Mouse (Mus musculus): ENCODE data around the gene Ptgs1. TPM values are rescaled to one million over a fixed set of nuclear protein-coding genes. Genes with fewer than 3 reads are reported as not detected.
"Not testable (repeated sequence)": the region's sequence is repeated elsewhere in the genome, so short reads cannot be mapped to it uniquely, and the experiment has no call there.

Ptgs1 gene
- total RNA-seq (2021): 10 to 100 TPM; 16.9 to 21.3 TPM
- long read RNA-seq, experiment 1, transcript Ptgs1-201 (11 exons, 2,867 nt): major isoform, 18 of 33 reads
- long read RNA-seq, experiment 1, partial matches to known transcripts: 8 of 33 reads
- long read RNA-seq, experiment 1, other reads (novel, unspliced or antisense): 7 of 33 reads
- long read RNA-seq, experiment 2, transcript Ptgs1-201 (11 exons, 2,867 nt): major isoform, 10 of 17 reads
- long read RNA-seq, experiment 2, partial matches to known transcripts: 4 of 17 reads
- long read RNA-seq, experiment 2, other reads (novel, unspliced or antisense): 3 of 17 reads

DNA sequence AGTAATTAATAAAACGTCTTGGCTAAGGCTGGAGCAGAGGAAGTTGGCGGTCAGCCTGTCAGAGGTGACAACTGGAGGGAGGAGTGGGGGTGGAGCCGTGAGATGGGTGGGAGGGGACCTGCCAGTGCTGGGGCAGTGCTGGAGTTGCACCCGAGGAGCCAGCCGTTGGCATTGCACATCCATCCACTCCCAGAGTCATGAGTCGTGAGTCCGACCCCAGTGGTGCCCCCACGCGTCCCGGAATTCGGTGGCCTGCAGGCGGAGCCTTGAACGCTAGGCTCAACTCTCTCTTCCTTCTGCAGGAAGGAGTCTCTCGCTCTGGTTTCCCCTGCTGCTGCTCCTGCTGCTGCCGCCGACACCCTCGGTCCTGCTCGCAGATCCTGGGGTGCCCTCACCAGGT, at the start of gene Ptgs1:
TSS of gene Ptgs1 (plus strand) at position 61 of the 400 bp plus-strand sequence.
- H3K4me3 ChIP-seq: peak within 1 kb of the TSS; percentile 55
- DNase-seq (ENCODE audit: extremely low spot score in 1 of 2, low spot score in 2 of 2): peak in 1 of 2 experiments; percentile 33
- intact Hi-C loops (cut with DNase I): loop anchor here (5.0 kb wide), 1 partner anchor 47 kb away; no protein-coding TSS in a partner anchor
- peak within 1 kb of the TSS; percentile 44; the same call in 1 of the 2 replicates for H3K27ac ChIP-seq
- no peak; the same call in none of the 2 replicates for TF ChIP-seq CTCF (IDR thresholded peaks at IDR 0.05)

DNA sequence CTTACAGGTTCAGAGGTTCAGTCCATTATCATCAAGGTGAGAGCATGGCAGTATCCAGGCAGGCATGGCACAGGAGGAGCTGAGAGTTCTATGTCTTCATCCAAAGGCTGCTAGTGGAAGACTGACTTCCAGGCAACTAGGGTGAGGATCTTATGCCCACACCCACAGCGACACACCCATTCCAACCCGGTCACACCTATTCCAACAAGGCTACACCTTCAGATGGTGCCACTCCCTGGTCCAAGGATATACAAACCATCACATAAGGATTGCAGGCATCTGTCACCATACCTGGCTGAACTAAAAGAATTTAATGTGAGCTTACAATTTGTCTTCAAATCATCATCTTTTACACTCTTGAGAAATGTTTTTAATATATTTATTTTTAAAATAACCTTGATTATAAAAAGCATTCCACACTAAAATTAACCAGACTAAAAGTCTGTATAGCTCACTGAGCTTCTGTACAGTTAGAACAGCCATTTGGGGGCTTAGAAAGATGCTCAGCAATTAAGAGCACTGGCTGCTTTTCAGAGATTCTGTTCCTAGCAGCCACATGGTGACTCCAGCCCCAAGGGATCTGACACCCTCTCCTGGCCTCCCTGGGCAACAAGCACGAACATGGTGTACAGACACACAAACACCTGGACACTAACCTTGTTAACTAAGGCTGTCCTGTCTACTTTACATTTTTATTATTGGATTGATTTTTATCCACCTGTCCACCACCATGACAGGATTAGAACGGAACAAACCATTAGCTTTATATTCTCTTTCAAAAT, 48.4 kb upstream of the Ptgs1 start:
- H3K27ac ChIP-seq; DNase-seq (ENCODE audit: extremely low spot score in 1 of 2, low spot score in 2 of 2); H3K4me3 ChIP-seq; intact Hi-C loops (cut with DNase I): not testable (repeated sequence)

DNA sequence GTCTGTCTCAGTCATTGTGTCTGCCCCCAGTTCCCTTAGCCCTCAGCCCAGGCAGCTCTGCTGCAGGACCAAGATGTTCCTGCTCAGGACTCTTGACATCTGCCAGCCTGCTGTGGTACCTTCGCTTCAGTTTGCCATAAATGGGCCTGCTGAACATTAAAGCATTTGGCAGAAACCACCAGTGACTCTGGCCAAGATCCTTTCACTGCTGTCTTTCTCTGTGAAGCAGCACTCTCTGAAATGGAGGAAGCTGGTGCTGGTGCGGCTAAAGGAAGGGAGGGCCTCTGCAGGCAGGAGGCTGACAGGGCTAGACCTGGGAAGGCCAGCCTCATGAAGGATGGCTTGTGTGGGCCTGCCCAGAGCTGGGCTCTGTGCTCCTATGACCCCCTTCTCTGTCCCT, 46.9 kb upstream of the Ptgs1 start:
- Histone ChIP-seq H3K27ac (no peak overlapping the region; the same call in 1 of the 2 replicates), H3K4me3 (no peak overlapping the region)
- intact Hi-C loops (cut with DNase I): no loop called here
- no peak for TF ChIP-seq CTCF (IDR thresholded peaks at IDR 0.05)
- DNase-seq (ENCODE audit: extremely low spot score in 1 of 2, low spot score in 2 of 2): no peak

DNA sequence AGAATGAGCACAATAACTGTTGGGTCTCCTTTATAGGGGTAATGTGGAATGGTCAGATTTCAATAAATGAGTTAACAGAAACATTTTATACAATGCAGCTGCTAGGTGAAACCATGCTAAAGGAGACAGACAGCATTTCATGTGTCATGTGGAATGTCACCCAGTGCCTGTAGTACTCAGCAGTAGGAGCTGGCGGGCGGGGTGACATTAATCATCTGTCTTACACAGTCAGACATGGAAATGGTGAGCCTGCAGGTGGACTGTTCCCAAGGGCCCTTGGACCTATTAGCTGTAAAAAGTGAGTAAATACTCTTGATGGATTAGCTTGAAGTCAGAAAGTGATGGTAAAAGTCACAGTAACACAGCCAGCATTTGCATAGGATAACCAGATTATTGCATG, 46.0 kb upstream of the Ptgs1 start:
- Histone ChIP-seq H3K4me3 (no peak overlapping the region), H3K27ac (no peak overlapping the region)
- intact Hi-C loops (cut with DNase I): no loop called here
- DNase-seq (ENCODE audit: extremely low spot score in 1 of 2, low spot score in 2 of 2): no peak
- no peak for TF ChIP-seq CTCF (IDR thresholded peaks at IDR 0.05)

DNA sequence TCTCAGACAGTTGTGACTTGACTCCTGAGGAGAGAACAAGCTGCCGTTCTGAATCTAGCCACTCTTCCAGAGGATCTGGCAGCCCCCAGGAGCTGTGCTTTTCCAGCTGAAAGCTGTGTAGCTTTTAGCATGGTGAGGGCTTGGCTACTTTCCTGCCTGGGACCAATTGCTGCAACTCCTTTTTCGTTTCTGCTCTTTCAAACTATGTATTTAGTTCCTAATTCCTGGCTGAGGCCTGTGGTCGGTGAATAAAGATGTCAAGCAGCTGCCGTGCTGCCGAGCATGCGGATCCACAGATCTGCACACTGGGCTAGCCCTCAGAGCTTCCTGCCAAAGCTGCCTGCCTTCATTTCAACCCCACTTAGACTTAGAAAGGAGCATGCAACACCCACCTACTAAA, 45.4 kb upstream of the Ptgs1 start:
- TF ChIP-seq CTCF (IDR thresholded peaks at IDR 0.05): no peak
- DNase-seq (ENCODE audit: extremely low spot score in 1 of 2, low spot score in 2 of 2): no peak
- H3K4me3 ChIP-seq: no peak overlapping the region
- peak overlapping the region; percentile 53; the same call in 1 of the 2 replicates for H3K27ac ChIP-seq
- intact Hi-C loops (cut with DNase I): no loop called here

DNA sequence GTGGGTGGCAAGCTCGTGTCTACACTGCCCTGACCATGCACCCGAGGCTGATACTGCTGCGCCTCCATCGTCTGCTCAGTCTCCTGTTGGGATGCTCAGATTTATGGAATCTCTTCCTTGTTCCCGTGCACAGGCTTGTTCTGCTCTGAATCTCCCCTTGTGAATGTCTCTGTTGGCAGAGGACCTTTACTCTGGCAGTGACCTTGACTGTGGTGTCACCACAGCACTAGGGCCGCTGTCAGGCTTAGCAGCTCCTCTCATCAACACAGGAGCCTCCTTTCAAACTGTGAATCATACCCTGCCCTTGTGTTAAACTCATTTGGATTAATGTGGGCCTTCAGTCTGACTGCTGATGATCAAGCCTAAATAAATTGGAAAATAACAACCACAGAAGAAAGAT, 41.0 kb upstream of the Ptgs1 start:
- H3K27ac ChIP-seq; intact Hi-C loops (cut with DNase I); H3K4me3 ChIP-seq; DNase-seq (ENCODE audit: extremely low spot score in 1 of 2, low spot score in 2 of 2): not testable (repeated sequence)

DNA sequence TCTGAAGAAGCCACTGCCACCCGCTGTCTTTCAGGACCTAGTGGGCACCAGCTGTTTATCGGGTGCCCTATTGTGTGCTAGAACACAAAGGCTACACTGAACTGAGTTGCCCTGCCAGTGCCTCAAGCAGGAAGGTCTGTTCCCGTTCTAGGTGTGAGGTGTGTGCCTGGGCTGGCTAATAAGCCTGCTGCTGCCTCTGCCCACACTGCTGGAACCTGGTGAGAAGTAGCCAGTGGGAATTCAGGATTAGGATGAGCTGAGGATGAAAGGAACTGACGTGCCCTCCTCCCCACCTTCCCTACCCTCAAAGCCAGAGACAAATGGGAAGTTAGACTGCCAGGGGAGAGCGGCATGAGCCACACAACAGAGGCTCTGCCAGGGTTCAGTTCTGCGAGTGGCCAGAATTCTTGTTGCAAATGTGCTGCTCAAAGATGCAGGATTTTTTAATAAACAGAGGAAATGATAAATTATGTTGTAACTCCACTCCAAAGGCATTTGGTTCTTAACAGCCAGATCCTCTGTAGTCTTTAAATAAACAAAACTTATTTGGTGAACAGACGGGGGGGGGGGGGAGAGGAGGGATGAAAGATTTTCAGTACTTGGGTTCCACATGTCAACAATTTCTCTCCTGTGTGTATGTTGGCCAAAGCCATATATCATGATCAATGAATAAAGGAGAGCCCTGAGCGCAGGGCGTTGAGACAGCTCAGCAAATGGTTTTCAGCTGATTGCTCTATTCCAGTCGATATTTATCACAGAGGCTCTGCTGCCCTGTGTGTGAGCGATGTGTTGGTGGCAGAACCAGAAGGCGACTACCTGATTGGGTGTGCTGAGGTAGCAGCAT, 38.9 kb upstream of the Ptgs1 start:
- Histone ChIP-seq H3K27ac (no peak overlapping the region), H3K4me3 (no peak overlapping the region)
- no peak for DNase-seq (ENCODE audit: extremely low spot score in 1 of 2, low spot score in 2 of 2)
- TF ChIP-seq CTCF (IDR thresholded peaks at IDR 0.05): no peak
- intact Hi-C loops (cut with DNase I): no loop called here

DNA sequence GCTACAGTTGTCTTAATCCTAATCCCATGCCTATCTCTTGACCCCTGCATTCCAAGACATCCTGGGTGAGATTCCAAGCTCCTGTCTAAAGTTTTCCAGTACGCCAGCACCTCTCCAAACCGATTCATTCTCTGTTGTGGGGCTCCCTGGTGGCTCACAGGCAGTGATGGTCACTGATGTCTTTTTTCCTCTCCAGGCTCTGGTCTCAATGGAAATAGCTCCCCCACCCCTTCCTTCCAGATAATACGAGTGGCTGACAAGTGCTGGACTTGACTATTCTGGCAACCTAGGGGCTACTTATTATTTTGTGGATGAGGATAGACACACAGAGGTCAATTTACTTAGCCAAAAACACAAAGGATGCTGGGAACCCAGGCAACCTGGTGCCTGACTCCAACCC, 33.2 kb upstream of the Ptgs1 start:
- H3K27ac ChIP-seq: no peak overlapping the region
- no peak overlapping the region for H3K4me3 ChIP-seq
- intact Hi-C loops (cut with DNase I): no loop called here
- DNase-seq (ENCODE audit: extremely low spot score in 1 of 2, low spot score in 2 of 2): no peak
- TF ChIP-seq CTCF (IDR thresholded peaks at IDR 0.05): no peak

DNA sequence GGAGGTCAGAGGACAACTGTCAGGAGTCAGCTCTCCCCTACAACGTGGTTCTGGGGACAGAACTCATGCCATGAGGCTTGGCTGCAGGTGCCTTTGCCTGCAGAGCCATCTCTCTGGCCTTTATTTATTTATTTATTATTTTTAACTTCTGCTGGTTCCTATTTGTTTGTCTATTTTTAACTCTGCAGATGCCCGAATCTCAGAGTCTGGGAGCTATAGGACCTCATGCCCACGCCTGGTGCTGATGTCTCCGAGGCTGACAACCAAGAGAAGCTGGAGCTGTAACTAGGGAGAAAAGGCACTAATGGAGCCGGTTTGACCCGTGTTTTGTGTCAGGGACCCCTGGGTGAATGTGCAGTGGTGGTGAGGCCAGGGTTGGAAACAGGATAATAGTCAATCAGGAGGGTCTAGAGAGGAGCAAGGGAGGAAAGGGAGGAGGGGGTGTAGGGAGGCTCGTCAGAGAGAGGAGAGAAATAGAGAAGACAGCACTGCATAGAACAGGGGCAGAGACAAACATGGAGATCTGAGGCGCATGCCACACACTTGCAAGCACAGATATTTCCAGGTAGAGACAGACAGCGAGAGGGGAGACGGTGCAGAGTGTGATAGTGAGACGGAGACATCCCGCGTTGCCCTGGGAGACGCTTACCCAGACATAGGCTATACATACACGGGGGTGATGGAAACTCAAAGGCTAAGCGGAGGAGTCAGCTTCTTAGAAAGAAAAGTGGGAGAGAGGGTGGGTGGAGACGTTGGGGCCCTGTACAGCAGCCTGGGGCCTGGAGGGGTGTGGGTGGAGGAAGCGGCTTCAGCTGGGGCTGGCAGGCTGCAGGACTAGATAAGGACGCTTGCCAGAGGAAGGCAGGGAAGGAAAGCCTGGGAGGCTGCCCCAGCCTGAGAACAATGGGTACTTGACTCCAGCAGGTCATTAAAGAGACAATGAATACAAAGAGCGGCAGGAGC, 32.0 kb upstream of the Ptgs1 start:
- intact Hi-C loops (cut with DNase I): no loop called here
- H3K4me3 ChIP-seq: 0 out of 2 replicates have a peak overlapping the region, but pooled peaks have one; percentile 11
- peak overlapping the region; percentile 87 for H3K27ac ChIP-seq
- TF ChIP-seq CTCF (IDR thresholded peaks at IDR 0.05): no peak
- peak; percentile 66 to 67 for DNase-seq (ENCODE audit: extremely low spot score in 1 of 2, low spot score in 2 of 2)

DNA sequence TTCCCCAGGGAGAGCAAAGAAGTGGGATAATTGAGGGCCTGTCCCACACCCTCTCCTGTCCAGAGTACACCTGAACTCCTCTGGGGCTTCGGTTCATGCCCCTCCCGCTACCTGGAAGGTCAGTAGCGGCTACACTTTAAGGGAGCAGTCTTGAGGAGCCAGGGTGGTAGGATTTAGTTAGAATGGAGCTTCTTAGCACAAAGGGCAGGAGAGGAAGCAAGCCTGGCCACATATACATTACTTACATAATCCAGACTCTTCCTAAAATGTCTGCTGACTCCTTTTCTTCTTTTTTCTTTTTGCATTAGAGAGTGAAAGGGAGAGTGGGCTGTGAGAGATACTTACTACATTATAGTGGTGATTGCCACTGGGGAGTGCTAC, 31.4 kb upstream of the Ptgs1 start:
- no peak for TF ChIP-seq CTCF (IDR thresholded peaks at IDR 0.05)
- peak overlapping the region; percentile 87 for H3K27ac ChIP-seq
- no peak overlapping the region for H3K4me3 ChIP-seq
- intact Hi-C loops (cut with DNase I): no loop called here
- no peak for DNase-seq (ENCODE audit: extremely low spot score in 1 of 2, low spot score in 2 of 2)

DNA sequence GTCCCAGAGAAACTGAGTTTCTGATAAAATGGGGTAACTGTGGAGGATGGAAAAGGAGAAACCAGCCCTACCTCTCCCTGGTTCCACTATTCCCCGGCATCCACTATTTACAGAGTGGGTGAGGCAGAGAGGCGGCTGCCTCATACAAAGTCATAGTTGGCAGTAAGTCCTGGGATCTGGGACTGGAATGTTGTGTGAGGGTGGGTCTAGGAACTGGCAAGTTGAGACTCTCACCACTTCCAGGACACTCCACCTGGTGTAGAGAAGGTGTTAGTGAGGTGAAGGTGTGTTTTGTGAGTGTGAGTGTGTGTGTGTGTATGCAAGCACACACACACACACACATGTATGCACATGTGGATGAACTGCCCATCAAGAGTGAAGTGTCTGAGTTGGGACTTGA, 29.4 kb upstream of the Ptgs1 start:
- TF ChIP-seq CTCF (IDR thresholded peaks at IDR 0.05): no peak
- no peak for DNase-seq (ENCODE audit: extremely low spot score in 1 of 2, low spot score in 2 of 2)
- Histone ChIP-seq H3K4me3 (no peak overlapping the region), H3K27ac (no peak overlapping the region)
- intact Hi-C loops (cut with DNase I): loop anchor here (5.0 kb wide), 1 partner anchor 64 kb away; the partner anchor contains the start of genes Mrrf and Rbm18

All from left cerebral cortex, adult 2 months (tissue).